Mouse (Mus musculus) C2C12 (cell line): ENCODE measurements around the gene Magi1. TPM values are rescaled to one million over a fixed set of nuclear protein-coding genes. Genes with fewer than 3 reads are reported as not detected.

Source experiments
- H3K27me3 ChIP-seq: one replicate; pipeline ENCODE4 v1.6.1; 2011; ENCODE audit not compliant: control insufficient read depth, insufficient read depth, insufficient read length
- H3K36me3 ChIP-seq: one replicate; pipeline ENCODE4 v1.6.1; 2011; ENCODE audit not compliant: control insufficient read depth, insufficient read depth
- H3K4me3 ChIP-seq: one replicate; pipeline ENCODE4 v1.5.1; 2011; ENCODE audit warnings: mild to moderate bottlenecking, control low read depth; ENCODE audit not compliant: poor library complexity, insufficient read depth, severe bottlenecking
- H3K79me2 ChIP-seq: one replicate; pipeline ENCODE4 v1.6.1; 2011; ENCODE audit not compliant: control insufficient read depth, insufficient read depth
- H3K79me3 ChIP-seq: one replicate; pipeline ENCODE4 v1.6.1; 2011; ENCODE audit warnings: low read depth, control low read depth
- H3ac ChIP-seq: one replicate; pipeline ENCODE3; 2011; ENCODE audit warnings: low read depth; ENCODE audit not compliant: control insufficient read depth, insufficient read length
- CEBPB ChIP-seq: IDR thresholded peaks from one replicate; pipeline ENCODE4 v1.6.1; 2011; ENCODE audit warnings: low read depth, mild to moderate bottlenecking, control low read depth, moderate library complexity
- CTCF ChIP-seq: IDR thresholded peaks from one replicate; pipeline ENCODE4 v1.5.1; 2011; ENCODE audit not compliant: control insufficient read depth, insufficient read depth, insufficient read length
- FOSL1 ChIP-seq: IDR thresholded peaks from one replicate; pipeline ENCODE4 v1.8.0; 2011; ENCODE audit warnings: mild to moderate bottlenecking, low read length; ENCODE audit not compliant: poor library complexity, insufficient read depth, severe bottlenecking
- MAX ChIP-seq: IDR thresholded peaks from one replicate; pipeline ENCODE4 v1.6.1; 2011; ENCODE audit warnings: mild to moderate bottlenecking, control low read depth
- MYOD1 ChIP-seq: IDR thresholded peaks from one replicate; pipeline ENCODE4 v1.6.1; 2011; ENCODE audit warnings: low read depth; ENCODE audit not compliant: control insufficient read depth, insufficient read length
- MYOG ChIP-seq: IDR thresholded peaks from one replicate; pipeline ENCODE4 v1.6.1; 2011; ENCODE audit not compliant: control insufficient read depth, insufficient read length; ENCODE audit errors: extremely low read depth
- USF1 ChIP-seq: IDR thresholded peaks from one replicate; pipeline ENCODE4 v1.6.1; 2011; ENCODE audit warnings: low read depth, mild to moderate bottlenecking, control low read depth, moderate library complexity
- polyA plus RNA-seq: library from polyadenylated mRNA; unstranded; fragments of >200 nt; fragmentation: generic; extraction: Trizol; gene quantifications from one replicate; pipeline ENCODE4 v1.2.1, GENCODE M21; 2012; ENCODE audit warnings: missing spikeins

Gene Magi1
- polyA plus RNA-seq, 1 experiment, result 3.8 TPM

GRCm38 (mm10) chr6:93723226-93723625, 560.5 kb downstream of the Magi1 start:
- H3ac ChIP-seq, result no peak overlapping the region
- H3K27me3 ChIP-seq, result no peaks in the 10 kb centered on the region

GRCm38 (mm10) chr6:93719532-93719931, 564.2 kb downstream of the Magi1 start:
- TF ChIP-seq CEBPB (no peak), USF1 (peak; percentile 51)
- Histone ChIP-seq H3K79me3 (no peaks in the 10 kb centered on the region), H3K27me3 (no peaks in the 10 kb centered on the region), H3K4me3 (no peak overlapping the region), H3K79me2 (no peaks in the 10 kb centered on the region), H3ac (no peak overlapping the region), H3K36me3 (no peaks in the 10 kb centered on the region)

More at GRCm38 (mm10) chr6:93723226-93723625, 560.5 kb downstream of the Magi1 start:
- TF ChIP-seq CTCF, result no peak
- TF ChIP-seq CEBPB, result no peak
- TF ChIP-seq MAX, result no peak
- no peak for TF ChIP-seq MYOG
- no peak for TF ChIP-seq USF1
- no peak for TF ChIP-seq MYOD1
- no peak for TF ChIP-seq FOSL1
- no peaks in the 10 kb centered on the region for H3K79me3 ChIP-seq
- H3K79me2 ChIP-seq, result no peaks in the 10 kb centered on the region
- H3K4me3 ChIP-seq, result no peak overlapping the region
- no peaks in the 10 kb centered on the region for H3K36me3 ChIP-seq

- no peaks in the 10 kb centered on the region for H3K79me3 ChIP-seq
- H3K79me2 ChIP-seq, result no peaks in the 10 kb centered on the region
- H3K36me3 ChIP-seq, result no peaks in the 10 kb centered on the region
- H3ac ChIP-seq, result no peak overlapping the region
- H3K4me3 ChIP-seq, result no peak overlapping the region
- no peak for TF ChIP-seq USF1
- TF ChIP-seq CEBPB, result no peak
- TF ChIP-seq MAX, result no peak
- TF ChIP-seq MYOG, result no peak
- no peak for TF ChIP-seq FOSL1
- TF ChIP-seq CTCF, result no peak
- TF ChIP-seq MYOD1, result no peak
- H3K27me3 ChIP-seq, result no peaks in the 10 kb centered on the region
Observed at GRCm38 (mm10) chr6:93718385-93718784, 565.3 kb downstream of the Magi1 start.

- TF ChIP-seq MAX (no peak), MYOD1 (no peak), FOSL1 (no peak), MYOG (no peak)
- no peaks in the 10 kb centered on the region for H3K79me3 ChIP-seq
- no peak overlapping the region for H3K4me3 ChIP-seq
- no peaks in the 10 kb centered on the region for H3K27me3 ChIP-seq
- no peak overlapping the region for H3ac ChIP-seq
- no peaks in the 10 kb centered on the region for H3K36me3 ChIP-seq
- no peaks in the 10 kb centered on the region for H3K79me2 ChIP-seq
Observed at GRCm38 (mm10) chr6:93717826-93718375, 565.8 kb downstream of the Magi1 start.

GRCm38 (mm10) chr6:93716686-93717625, 566.8 kb downstream of the Magi1 start:
- no peak overlapping the region for H3ac ChIP-seq
- no peak overlapping the region for H3K4me3 ChIP-seq
- no peaks in the 10 kb centered on the region for H3K27me3 ChIP-seq
- no peak for TF ChIP-seq CTCF
- no peak for TF ChIP-seq MYOD1
- TF ChIP-seq CEBPB, result no peak
- TF ChIP-seq USF1, result no peak
- H3K79me3 ChIP-seq, result no peaks in the 10 kb centered on the region
- H3K36me3 ChIP-seq, result no peaks in the 10 kb centered on the region
- no peaks in the 10 kb centered on the region for H3K79me2 ChIP-seq
